Mouse (Mus musculus): Measurements from ENCODE around the gene Ywhae. TPM values are rescaled to one million over a fixed set of nuclear protein-coding genes. Genes with fewer than 3 reads are reported as not detected.
A peak's percentile ranks its signal among the peaks of the same experiment; 100 is the strongest.
"Not testable (repeated sequence)": the region's sequence is repeated elsewhere in the genome, so short reads cannot be mapped to it uniquely, and the experiment has no call there.

Ywhae gene
- polyA plus RNA-seq, 1 experiment from 2014 or later = 681 TPM

DNA sequence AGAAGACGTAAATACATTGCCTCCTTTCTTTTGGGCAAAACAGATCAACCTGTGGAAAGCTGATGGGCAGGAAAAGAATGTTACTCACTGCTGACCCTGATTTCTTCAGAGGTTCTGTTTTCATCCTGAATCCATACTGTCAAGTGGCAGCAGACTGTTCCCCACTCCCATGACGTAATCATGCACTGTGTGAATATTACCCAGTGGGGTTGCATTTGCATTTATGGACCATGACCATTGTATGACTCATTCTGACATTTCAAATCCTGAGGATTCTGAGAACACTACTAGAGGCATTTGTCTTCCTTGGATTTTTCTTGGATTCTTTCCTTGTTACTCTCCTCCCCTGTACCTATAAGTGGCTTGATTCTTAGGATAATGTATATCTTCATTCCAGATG lies 28.9 kb upstream of the Ywhae start:
- H3K9me3 ChIP-seq = peaks cover 3% of the 10 kb centered on the region; the same call in 1 of the 2 replicates
- no peak for ATAC-seq (ENCODE audit: extremely low read depth, insufficient number of reproducible peaks, low FRiP score, low TSS enrichment)
- no peak overlapping the region for H3K27ac ChIP-seq (replicated peaks)
- no peak overlapping the region for H3K9ac ChIP-seq
- H3K4me1 ChIP-seq = 0 out of 2 replicates have a peak, but pooled peaks cover 7% of the 10 kb centered on the region
- H3K36me3 ChIP-seq = peaks cover 91% of the 10 kb centered on the region
- no peak overlapping the region for H3K4me3 ChIP-seq
- WGBS = 95% methylated on average over 2 of the region's 2 CpGs
- no peaks in the 10 kb centered on the region for H3K27me3 ChIP-seq (replicated peaks)
- no peak overlapping the region for H3K4me2 ChIP-seq

GRCm38 (mm10) chr11:75713949-75714348 lies 18.7 kb upstream of the Ywhae start:
- H3K4me3 ChIP-seq = no peak overlapping the region
- H3K27me3 ChIP-seq (replicated peaks) = no peaks in the 10 kb centered on the region
- no peak overlapping the region for H3K9ac ChIP-seq
- peaks cover 4% of the 10 kb centered on the region; the same call in 1 of the 2 replicates for H3K4me1 ChIP-seq
- H3K36me3 ChIP-seq = no peaks in the 10 kb centered on the region
- no peak for ATAC-seq (ENCODE audit: extremely low read depth, insufficient number of reproducible peaks, low FRiP score, low TSS enrichment)
- H3K4me2 ChIP-seq = no peak overlapping the region
- no peak overlapping the region for H3K27ac ChIP-seq (replicated peaks)
- peaks cover 3% of the 10 kb centered on the region for H3K9me3 ChIP-seq
- WGBS = 89% methylated on average over 1 of the region's 1 CpGs

DNA sequence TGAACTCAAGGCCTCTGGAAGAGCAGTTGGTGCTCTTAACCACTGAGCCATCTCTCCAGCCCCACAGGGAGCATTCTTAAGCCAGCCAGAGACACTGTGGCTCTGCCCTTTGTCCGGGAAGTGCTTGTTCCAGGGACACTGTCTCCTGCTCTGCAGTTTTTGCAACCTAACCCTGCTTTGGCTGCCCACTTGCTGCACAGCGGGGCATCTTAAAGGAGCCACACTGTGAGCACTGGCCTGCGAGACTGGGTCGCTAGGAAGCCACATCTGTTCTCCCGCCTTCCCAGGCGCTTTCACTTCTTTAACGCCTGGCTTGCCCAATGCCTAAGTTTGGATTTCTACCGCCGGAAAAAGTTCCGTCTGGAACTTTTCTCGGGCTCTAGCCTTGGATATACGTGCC lies 17.1 kb upstream of the Ywhae start:
- peaks cover 4% of the 10 kb centered on the region; the same call in 1 of the 2 replicates for H3K4me1 ChIP-seq
- peak overlapping the region; percentile 24; the same call in 1 of the 2 replicates for H3K9ac ChIP-seq
- H3K36me3 ChIP-seq = no peaks in the 10 kb centered on the region
- peak overlapping the region; percentile 46 for H3K4me2 ChIP-seq
- peak overlapping the region; percentile 21; the same call in 1 of the 2 replicates for H3K4me3 ChIP-seq
- 28% methylated on average over 12 of the region's 12 CpGs for WGBS
- H3K27ac ChIP-seq (replicated peaks) = no peak overlapping the region
- no peak for ATAC-seq (ENCODE audit: extremely low read depth, insufficient number of reproducible peaks, low FRiP score, low TSS enrichment)
- H3K9me3 ChIP-seq = peaks cover 6% of the 10 kb centered on the region
- no peaks in the 10 kb centered on the region for H3K27me3 ChIP-seq (replicated peaks)

DNA sequence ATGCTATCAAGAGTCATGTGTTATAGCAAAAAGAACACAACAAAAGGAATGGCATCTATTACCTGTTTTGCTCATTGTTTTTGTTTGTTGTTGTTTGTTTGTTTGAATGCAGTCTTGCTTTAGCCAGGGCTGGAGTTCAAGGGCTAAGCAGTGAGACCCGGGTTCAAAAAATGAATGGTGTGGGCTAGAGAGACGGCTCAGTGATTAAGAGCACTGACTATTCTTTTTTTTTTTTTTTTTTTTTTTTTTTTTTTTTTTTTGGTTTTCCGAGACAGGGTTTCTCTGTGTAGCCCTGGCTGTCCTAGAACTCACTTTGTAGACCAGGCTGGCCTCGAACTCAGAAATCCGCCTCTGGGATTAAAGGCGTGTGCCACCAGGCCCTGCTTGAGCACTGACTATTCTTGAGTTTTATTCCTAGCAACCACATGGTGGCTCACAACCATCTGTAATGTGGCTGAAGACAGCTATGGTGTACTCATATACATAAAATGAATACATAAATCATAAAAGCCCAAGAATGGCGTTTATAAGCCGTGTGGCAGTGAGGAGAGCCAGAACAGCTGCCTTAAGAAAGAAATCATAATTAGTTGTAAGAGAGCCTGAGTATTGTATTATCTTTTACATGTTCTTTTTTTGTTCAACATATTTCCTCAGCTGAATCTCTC lies 15.9 kb upstream of the Ywhae start:
- no peak for ATAC-seq (ENCODE audit: extremely low read depth, insufficient number of reproducible peaks, low FRiP score, low TSS enrichment)
- no peak overlapping the region for H3K4me2 ChIP-seq
- H3K9ac ChIP-seq = no peak overlapping the region
- no peak overlapping the region for H3K27ac ChIP-seq (replicated peaks)
- H3K9me3 ChIP-seq = peaks cover 15% of the 10 kb centered on the region
- 76% methylated on average over 8 of the region's 8 CpGs for WGBS
- H3K27me3 ChIP-seq (replicated peaks) = no peaks in the 10 kb centered on the region
- no peak overlapping the region for H3K4me3 ChIP-seq
- no peaks in the 10 kb centered on the region for H3K36me3 ChIP-seq
- H3K4me1 ChIP-seq = peaks cover 4% of the 10 kb centered on the region; the same call in 1 of the 2 replicates

DNA sequence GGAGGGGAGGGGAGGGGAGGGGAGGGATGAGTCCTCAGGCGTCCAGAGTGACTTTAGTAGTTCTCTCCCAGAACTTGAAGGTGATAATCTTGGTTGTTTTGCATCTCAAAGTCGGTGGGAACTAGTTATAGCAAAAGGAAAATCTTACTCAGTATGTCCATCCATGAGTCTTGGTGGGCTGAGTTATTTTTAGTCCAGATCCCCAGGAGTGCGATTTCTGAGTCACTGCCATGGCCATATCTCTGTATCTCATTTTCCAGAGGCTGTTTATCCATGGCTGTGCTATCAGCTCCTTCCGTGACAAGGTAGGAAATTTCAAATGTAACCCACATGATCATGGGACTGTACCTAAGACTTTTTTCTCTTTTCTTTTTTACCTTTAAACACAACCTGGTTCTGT lies 10.3 kb upstream of the Ywhae start:
- Histone ChIP-seq H3K9me3 (peaks cover 11% of the 10 kb centered on the region; the same call in 1 of the 2 replicates), H3K4me3 (no peak overlapping the region), H3K4me1 (peaks cover 6% of the 10 kb centered on the region; the same call in 1 of the 2 replicates), H3K4me2 (0 out of 2 replicates have a peak overlapping the region, but pooled peaks have one; percentile 6), H3K27ac (replicated peaks) (peak overlapping the region; percentile 20), H3K9ac (no peak overlapping the region), H3K36me3 (no peaks in the 10 kb centered on the region), H3K27me3 (replicated peaks) (no peaks in the 10 kb centered on the region)
- no peak for ATAC-seq (ENCODE audit: extremely low read depth, insufficient number of reproducible peaks, low FRiP score, low TSS enrichment)
- WGBS = 21% methylated on average over 4 of the region's 4 CpGs

DNA sequence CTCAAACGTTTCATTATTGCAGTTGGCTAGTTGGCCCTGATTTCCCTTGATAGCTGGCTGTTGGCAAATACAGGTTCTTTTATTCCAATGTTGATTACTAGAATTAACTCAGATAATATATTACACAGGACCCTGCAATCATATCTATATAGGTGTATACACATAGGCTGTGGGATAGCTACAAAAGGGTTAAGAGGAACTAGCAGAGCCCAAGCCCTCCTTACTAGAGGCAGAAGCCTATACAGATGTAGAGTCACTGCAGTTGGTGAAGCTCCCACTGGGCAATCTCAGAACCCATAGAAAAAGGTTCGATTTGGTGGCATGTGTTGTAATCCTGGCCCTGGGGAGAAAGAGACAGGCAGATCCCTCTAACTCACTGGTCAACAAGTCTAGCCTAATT lies 5.5 kb upstream of the Ywhae start:
- H3K27me3 ChIP-seq (replicated peaks) = no peaks in the 10 kb centered on the region
- no peak overlapping the region for H3K9ac ChIP-seq
- H3K4me2 ChIP-seq = no peak overlapping the region
- 49% methylated on average over 2 of the region's 2 CpGs for WGBS
- peaks cover 17% of the 10 kb centered on the region for H3K4me1 ChIP-seq
- no peak overlapping the region for H3K27ac ChIP-seq (replicated peaks)
- H3K4me3 ChIP-seq = no peak overlapping the region
- H3K9me3 ChIP-seq = no peaks in the 10 kb centered on the region
- no peaks in the 10 kb centered on the region for H3K36me3 ChIP-seq
- ATAC-seq (ENCODE audit: extremely low read depth, insufficient number of reproducible peaks, low FRiP score, low TSS enrichment) = no peak

DNA sequence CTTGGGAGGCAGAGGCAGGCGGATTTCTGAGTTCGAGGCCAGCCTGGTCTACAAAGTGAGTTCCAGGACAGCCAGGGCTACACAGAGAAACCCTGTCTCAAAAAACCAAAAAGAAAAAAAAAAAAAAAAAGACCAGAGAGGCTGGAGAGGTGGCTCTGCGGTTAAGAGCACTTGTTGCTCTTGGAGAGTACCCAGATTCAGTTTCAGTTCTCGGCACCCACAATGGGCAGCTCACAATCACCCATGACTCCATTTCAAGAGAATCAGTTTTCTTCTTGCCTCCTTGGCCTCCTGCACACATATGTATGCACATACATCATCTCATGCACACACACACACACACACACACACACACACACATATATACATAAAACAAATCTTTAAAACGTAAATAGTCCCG lies 5.0 kb upstream of the Ywhae start:
- WGBS = 83% methylated on average over 6 of the region's 6 CpGs
- not testable (repeated sequence) for ATAC-seq (ENCODE audit: extremely low read depth, insufficient number of reproducible peaks, low FRiP score, low TSS enrichment); H3K27ac ChIP-seq (replicated peaks); H3K9me3 ChIP-seq; H3K36me3 ChIP-seq; H3K4me2 ChIP-seq; H3K9ac ChIP-seq; H3K4me3 ChIP-seq; H3K27me3 ChIP-seq (replicated peaks)
- peaks cover 16% of the 10 kb centered on the region for H3K4me1 ChIP-seq

- ATAC-seq (ENCODE audit: extremely low read depth, insufficient number of reproducible peaks, low FRiP score, low TSS enrichment) = peak; percentile 37
- H3K27me3 ChIP-seq (replicated peaks) = no peaks in the 10 kb centered on the region
- no peaks in the 10 kb centered on the region for H3K9me3 ChIP-seq
- H3K4me1 ChIP-seq = peaks cover 56% of the 10 kb centered on the region
- H3K9ac ChIP-seq = peak overlapping the region; percentile 100
- peaks cover 8% of the 10 kb centered on the region for H3K36me3 ChIP-seq
- H3K4me2 ChIP-seq = peak overlapping the region; percentile 93
- WGBS = under 1% methylated on average over 47 of the region's 52 CpGs
- H3K4me3 ChIP-seq = peak overlapping the region; percentile 96
- peak overlapping the region; percentile 98 for H3K27ac ChIP-seq (replicated peaks)
Observed at GRCm38 (mm10) chr11:75733227-75733940, 715 bp downstream of the Ywhae start.

DNA sequence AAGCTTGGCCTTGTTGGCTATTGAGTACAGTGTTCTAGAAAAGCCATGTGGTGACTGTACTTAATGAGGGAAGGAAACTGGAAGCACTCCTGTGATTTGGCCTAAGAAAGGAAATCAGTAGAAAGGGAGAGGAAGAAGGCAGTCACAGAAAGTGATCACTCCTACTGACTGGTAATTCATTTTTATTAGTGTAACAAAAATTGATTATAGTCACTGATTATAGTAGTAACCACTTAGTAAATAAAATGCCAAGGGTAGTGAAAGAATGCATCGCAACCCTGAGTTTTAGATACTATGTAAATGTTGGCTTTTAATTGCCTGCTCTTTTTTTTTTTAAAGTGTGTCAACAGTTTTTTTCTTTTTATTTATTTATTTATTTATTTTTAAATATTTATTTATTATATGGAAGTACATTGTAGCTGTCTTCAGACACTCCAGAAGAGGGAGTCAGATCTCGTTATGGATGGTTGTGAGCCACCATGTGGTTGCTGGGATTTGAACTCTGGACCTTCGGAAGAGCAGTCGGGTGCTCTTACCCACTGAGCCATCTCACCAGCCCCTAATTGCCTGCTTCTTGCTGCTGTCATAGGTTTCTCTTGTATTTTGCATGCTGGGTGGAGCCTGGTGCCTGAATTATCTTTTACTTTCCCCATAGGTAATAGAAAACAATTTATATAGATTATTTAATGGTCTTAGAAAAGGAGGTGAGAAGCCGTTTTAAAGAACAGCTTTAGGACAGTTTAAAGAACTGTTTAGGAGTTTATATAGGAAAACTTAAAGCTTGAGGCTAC lies 3.0 kb downstream of the Ywhae start:
- 77% methylated on average over 5 of the region's 5 CpGs for WGBS
- peak overlapping the region; percentile 93 for H3K4me2 ChIP-seq

DNA sequence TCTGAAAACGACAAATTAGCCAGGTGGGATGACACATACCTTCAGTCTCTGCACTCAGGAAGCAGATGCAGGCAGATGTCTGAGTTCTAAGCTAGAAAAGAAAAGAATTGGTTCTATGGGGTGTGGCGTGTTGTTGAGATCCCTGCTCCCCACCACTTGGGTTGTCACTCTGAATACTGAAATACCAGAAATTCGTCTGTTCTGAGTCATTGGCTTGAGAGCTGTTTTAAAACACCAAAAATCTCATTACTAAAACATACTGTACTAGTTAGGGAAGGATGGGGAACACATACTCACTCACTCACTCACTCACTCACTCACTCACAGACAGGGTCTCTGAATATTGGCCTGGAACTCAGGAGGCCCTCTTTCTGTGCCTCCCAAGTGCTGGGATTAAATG lies 4.3 kb downstream of the Ywhae start:
- peaks cover 21% of the 10 kb centered on the region for H3K36me3 ChIP-seq
- H3K9ac ChIP-seq = peak overlapping the region; percentile 5
- H3K27ac ChIP-seq (replicated peaks) = no peak overlapping the region
- peak overlapping the region; percentile 11; the same call in 1 of the 2 replicates for H3K4me3 ChIP-seq
- WGBS = 51% methylated on average over 3 of the region's 3 CpGs
- H3K27me3 ChIP-seq (replicated peaks) = no peaks in the 10 kb centered on the region
- peak overlapping the region; percentile 41 for H3K4me2 ChIP-seq
- no peaks in the 10 kb centered on the region for H3K9me3 ChIP-seq
- no peak for ATAC-seq (ENCODE audit: extremely low read depth, insufficient number of reproducible peaks, low FRiP score, low TSS enrichment)
- H3K4me1 ChIP-seq = peaks cover 79% of the 10 kb centered on the region

More for the DNA sequence above, 3.0 kb downstream of the Ywhae start:
- H3K9ac ChIP-seq = peak overlapping the region; percentile 100; the same call in 1 of the 2 replicates
- H3K9me3 ChIP-seq = no peaks in the 10 kb centered on the region
- no peak for ATAC-seq (ENCODE audit: extremely low read depth, insufficient number of reproducible peaks, low FRiP score, low TSS enrichment)
- H3K36me3 ChIP-seq = peaks cover 21% of the 10 kb centered on the region
- peaks cover 75% of the 10 kb centered on the region for H3K4me1 ChIP-seq
- no peak overlapping the region for H3K27ac ChIP-seq (replicated peaks)
- no peaks in the 10 kb centered on the region for H3K27me3 ChIP-seq (replicated peaks)
- peak overlapping the region; percentile 96; the same call in 1 of the 2 replicates for H3K4me3 ChIP-seq
